Mouse (Mus musculus) liver, adult (tissue): ENCODE results near the gene Cog1.

ENCODE experiments used
- GATA4 ChIP-seq: IDR thresholded peaks from 2 replicates; pipeline ENCODE4 v1.6.1; 2014; ENCODE audit warnings: mild to moderate bottlenecking, low read length; ENCODE audit not compliant: insufficient replicate concordance

Cog1 gene

DNA sequence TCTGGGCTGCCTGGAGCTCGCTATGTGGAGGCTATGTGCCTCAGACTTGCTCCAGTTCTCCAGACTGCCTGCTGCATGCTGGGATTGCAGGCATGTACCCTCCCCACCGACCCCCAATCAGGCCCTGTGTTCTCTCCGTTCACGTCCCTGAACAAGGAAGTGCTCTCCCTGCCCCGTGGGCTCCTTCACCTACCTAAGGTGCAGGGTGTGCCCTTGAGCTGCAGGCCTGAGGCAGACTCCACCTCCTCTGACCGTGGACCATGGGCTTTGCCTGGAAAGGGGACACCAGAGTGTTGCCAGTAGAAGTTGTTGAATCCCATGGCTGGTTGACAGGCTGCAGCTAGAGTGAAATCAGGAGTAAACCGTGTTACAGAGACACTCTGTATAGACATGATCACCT is 50.7 kb downstream of the Cog1 start:
- no peak for TF ChIP-seq GATA4

DNA sequence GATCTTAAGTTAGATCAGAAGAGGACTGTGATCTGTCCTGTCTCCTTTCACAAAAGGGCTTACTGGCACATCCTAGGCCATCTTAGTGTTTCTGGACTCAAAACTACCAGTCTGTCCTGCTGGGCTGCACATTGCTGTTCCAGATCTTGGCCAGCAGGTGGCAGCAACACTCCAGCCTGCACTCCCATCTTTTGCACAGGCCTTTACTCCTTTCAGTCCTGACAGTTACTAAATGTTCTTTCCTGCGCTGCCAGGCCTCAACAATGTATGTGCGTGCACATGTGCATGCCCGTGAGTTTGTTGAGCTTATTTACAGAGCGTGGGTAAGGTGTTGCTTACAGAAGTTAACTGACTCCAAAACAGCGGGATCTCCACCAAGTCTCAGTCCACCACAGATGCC is 54.8 kb downstream of the Cog1 start:
- TF ChIP-seq GATA4, result no peak

GRCm38 (mm10) chr11:113705966-113706652 is 57.1 kb downstream of the Cog1 start:
- TF ChIP-seq GATA4, result no peak

- no peak for TF ChIP-seq GATA4
These were observed 59.8 kb downstream of the Cog1 start for GRCm38 (mm10) chr11:113708629-113709213.

DNA sequence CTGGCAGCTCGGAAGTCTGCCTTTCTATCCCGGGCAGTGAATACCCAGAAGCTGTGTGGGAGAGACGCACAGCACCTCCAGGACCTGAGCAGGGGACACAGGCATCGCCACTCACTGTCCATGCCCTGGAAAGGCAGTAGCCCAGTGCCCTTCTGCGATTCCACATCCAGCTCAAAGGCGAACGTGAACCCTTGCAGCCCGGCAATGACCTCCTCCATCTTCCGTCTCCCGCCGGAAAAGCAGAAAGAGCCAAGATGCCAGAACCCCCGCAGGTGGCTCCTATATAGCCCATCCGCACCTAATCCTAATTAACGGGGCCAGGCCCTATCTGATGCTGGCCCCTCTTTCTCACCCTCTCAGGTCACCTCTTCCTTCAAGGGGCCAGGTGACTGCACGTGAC is 60.3 kb downstream of the Cog1 start:
- TF ChIP-seq GATA4, result no peak

DNA sequence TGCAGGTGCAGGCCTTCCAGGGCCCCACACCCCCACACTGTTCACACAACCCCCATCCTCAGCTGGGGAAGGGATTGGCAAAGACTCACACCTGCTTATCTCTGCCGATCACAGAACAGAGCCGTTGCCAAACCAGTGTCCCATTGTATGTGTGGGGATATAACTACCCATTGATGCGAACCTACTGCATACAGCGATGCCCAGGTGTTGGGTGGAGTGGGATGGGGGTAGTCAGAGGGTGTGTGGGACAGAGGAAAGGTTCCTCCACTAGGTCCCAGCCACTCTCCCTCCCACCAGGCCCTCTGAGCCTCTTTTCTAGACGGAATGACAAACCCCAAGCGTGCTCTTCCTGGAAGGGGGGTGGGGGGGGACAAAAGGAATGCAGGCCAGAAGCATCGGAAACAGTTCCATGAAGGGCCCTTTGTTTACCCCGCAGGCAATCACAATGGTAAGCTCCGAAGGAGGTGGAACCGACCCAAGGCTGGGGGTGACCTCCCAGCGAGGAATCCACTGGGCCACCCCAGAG is 60.8 kb downstream of the Cog1 start, which contains the start of gene Cpsf4l:
Gene Cpsf4l (minus strand): TSS at position 287 of the 526 bp plus-strand sequence.
- TF ChIP-seq GATA4, result no peak

DNA sequence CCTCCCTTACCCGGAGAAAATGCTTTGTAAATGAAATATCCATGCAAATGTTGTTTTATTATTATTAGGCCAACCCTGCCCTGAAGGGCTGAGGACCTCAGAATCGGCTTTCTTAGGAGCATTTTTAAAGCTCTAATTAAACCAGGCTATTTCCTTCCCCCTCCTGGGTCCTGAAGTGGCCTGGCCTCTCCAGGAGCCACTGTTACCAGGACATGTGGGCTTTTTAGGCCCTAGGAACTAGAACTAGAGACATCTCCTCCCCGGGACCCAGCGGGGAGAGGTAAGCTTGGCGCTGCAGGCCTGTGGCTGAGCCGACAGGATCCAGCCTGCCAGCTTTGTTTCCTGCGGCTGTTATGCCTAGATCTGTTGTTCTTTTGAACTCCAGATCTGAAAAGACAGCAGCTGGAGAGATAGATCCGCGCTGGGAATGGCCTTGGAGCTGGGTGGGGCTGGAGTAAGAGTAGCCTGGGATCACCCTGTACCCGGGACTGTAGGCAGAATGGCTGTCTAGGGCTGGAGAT is 61.3 kb downstream of the Cog1 start:
- no peak for TF ChIP-seq GATA4

- TF ChIP-seq GATA4, result no peak
These were observed 62.1 kb downstream of the Cog1 start for GRCm38 (mm10) chr11:113711061-113711460.

- TF ChIP-seq GATA4, result no peak; the same call in 1 of the 2 replicates
These were observed 66.2 kb downstream of the Cog1 start for GRCm38 (mm10) chr11:113715078-113715674.

DNA sequence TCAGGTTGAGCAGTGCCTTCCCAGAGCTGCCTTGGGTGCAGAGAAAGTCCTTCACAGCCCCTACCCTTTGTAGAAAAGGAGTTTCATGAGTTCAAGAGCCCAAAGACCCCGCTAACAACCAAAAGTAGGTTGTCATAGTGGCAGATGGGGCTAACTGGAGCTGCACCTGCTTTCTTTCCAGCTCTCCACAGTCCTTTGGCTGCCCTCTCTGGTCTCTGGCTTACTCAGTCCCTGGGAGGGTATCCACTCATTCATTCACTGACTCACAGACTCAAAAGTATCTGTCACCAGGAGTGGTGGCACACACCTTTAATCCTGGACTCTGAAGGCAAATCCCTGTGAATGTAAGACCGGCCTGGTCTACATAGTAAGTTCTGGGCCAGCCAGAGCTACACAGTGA is 67.2 kb downstream of the Cog1 start:
- no peak for TF ChIP-seq GATA4
